Mouse (Mus musculus) lung, adult 2 months (tissue): ENCODE data around the gene Gm17455.

Source experiments
- CTCF ChIP-seq: fragments of 200-500 bp; IDR thresholded peaks from 2 replicates; pipeline ENCODE4 v1.5.1; 2011; ENCODE audit warnings: mild to moderate bottlenecking, low read length, control low read depth; ENCODE audit not compliant: insufficient read depth
- POLR2A ChIP-seq: fragments of 200-500 bp; IDR thresholded peaks from 2 replicates; pipeline ENCODE4 v1.6.1; 2011; ENCODE audit warnings: low read depth, mild to moderate bottlenecking, control low read depth, low read length, borderline replicate concordance; ENCODE audit errors: extremely low read depth

DNA sequence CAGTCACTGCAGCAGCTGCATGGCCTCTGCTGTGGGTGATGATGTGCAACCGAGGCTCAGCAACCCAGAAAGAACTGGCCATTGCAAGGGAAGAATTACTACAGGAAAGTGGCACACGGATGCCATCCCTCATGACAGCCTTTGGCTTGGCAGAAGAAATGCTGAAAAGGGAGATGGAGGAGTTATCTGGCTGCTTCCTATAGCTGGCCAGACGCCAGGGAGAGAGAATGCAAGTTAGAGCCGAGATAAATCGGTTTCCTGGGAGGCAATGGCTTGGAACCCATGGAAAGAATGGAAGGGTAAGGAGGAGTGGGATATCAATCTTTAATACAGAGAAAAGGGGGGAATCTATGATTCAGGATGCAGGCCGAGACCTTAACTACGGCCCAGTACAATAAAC is 4.6 kb upstream of the Gm17455 start:
- TF ChIP-seq CTCF (no peak), POLR2A (no peak)
